Mouse (Mus musculus) testis, adult 2 months (tissue): ENCODE measurements around the gene Jam3. TPM values are rescaled to one million over a fixed set of nuclear protein-coding genes. Genes with fewer than 3 reads are reported as not detected.

Experiments used
- H3K27ac ChIP-seq: fragments of 200-500 bp; 2 replicates; pipeline ENCODE4 v1.5.1; 2012; ENCODE audit warnings: low read depth, low read length; ENCODE audit not compliant: control insufficient read depth, insufficient read depth
- H3K27me3 ChIP-seq: fragments of 200-500 bp; 2 replicates; pipeline ENCODE4 v1.6.1; 2012; ENCODE audit warnings: mild to moderate bottlenecking, low read length, moderate library complexity; ENCODE audit not compliant: control insufficient read depth, insufficient read depth
- H3K36me3 ChIP-seq: fragments of 200-500 bp; 2 replicates; pipeline ENCODE4 v1.6.1; 2012; ENCODE audit warnings: mild to moderate bottlenecking, low read length; ENCODE audit not compliant: control insufficient read depth, insufficient read depth
- H3K4me1 ChIP-seq: fragments of 200-500 bp; 2 replicates; pipeline ENCODE4 v1.6.1; 2012; ENCODE audit warnings: low read length; ENCODE audit not compliant: control insufficient read depth, insufficient read depth
- H3K4me3 ChIP-seq: fragments of 200-500 bp; 2 replicates; pipeline ENCODE4 v1.5.1; 2012; ENCODE audit warnings: low read depth, mild to moderate bottlenecking, low read length, moderate library complexity, mixed read lengths; ENCODE audit not compliant: control insufficient read depth
- CTCF ChIP-seq: fragments of 200-500 bp; IDR thresholded peaks from 2 replicates; pipeline ENCODE4 v1.5.1; 2012; ENCODE audit warnings: low read depth, mild to moderate bottlenecking, inconsistent platforms, low read length, moderate library complexity; ENCODE audit not compliant: control insufficient read depth, insufficient read depth, insufficient replicate concordance
- POLR2A ChIP-seq: fragments of 200-500 bp; IDR thresholded peaks from 2 replicates; pipeline ENCODE4 v1.6.1; 2012; ENCODE audit warnings: low read depth, mild to moderate bottlenecking, inconsistent platforms, low read length, moderate library complexity; ENCODE audit not compliant: control insufficient read depth
- polyA plus RNA-seq: library from polyadenylated mRNA; depleted of rRNA; stranded (reverse); fragments of >200 nt; gene quantifications from 2 replicates; pipeline ENCODE4 v1.2.3, GENCODE M21; 2012

Jam3 gene
- polyA plus RNA-seq, 1 experiment: 34.1 TPM

- peaks cover 5% of the 10 kb centered on the region for H3K4me1 ChIP-seq
- H3K27me3 ChIP-seq: no peaks in the 10 kb centered on the region
- no peaks in the 10 kb centered on the region for H3K36me3 ChIP-seq
- TF ChIP-seq POLR2A: no peak
- no peak for TF ChIP-seq CTCF
- H3K4me3 ChIP-seq: no peak overlapping the region
- no peak overlapping the region for H3K27ac ChIP-seq
Measured at GRCm38 (mm10) chr9:27144996-27145395, 10.2 kb downstream of the Jam3 start.

- H3K4me3 ChIP-seq: no peak overlapping the region
- peaks cover 5% of the 10 kb centered on the region for H3K4me1 ChIP-seq
- no peak for TF ChIP-seq CTCF
- no peaks in the 10 kb centered on the region for H3K27me3 ChIP-seq
- no peaks in the 10 kb centered on the region for H3K36me3 ChIP-seq
- no peak overlapping the region for H3K27ac ChIP-seq
Measured at GRCm38 (mm10) chr9:27144271-27144840, 10.9 kb downstream of the Jam3 start.

GRCm38 (mm10) chr9:27140432-27141065, 14.7 kb downstream of the Jam3 start:
- Histone ChIP-seq H3K4me3 (no peak overlapping the region), H3K27me3 (no peaks in the 10 kb centered on the region), H3K36me3 (no peaks in the 10 kb centered on the region), H3K27ac (no peak overlapping the region), H3K4me1 (peaks cover 4% of the 10 kb centered on the region)
- TF ChIP-seq POLR2A: no peak
- no peak for TF ChIP-seq CTCF

GRCm38 (mm10) chr9:27136651-27137050, 18.6 kb downstream of the Jam3 start:
- H3K27me3 ChIP-seq: no peaks in the 10 kb centered on the region
- H3K4me1 ChIP-seq: peaks cover 4% of the 10 kb centered on the region
- no peak overlapping the region for H3K4me3 ChIP-seq
- TF ChIP-seq CTCF (no peak), POLR2A (no peak)
- H3K36me3 ChIP-seq: no peaks in the 10 kb centered on the region
- H3K27ac ChIP-seq: peak overlapping the region; percentile 74

GRCm38 (mm10) chr9:27135372-27135771, 19.8 kb downstream of the Jam3 start:
- H3K27me3 ChIP-seq: no peaks in the 10 kb centered on the region
- peaks cover 4% of the 10 kb centered on the region for H3K4me1 ChIP-seq
- no peak for TF ChIP-seq CTCF
- H3K4me3 ChIP-seq: no peak overlapping the region
- no peaks in the 10 kb centered on the region for H3K36me3 ChIP-seq
- H3K27ac ChIP-seq: no peak overlapping the region

GRCm38 (mm10) chr9:27134410-27134809, 20.8 kb downstream of the Jam3 start:
- H3K4me3 ChIP-seq: no peak overlapping the region
- H3K36me3 ChIP-seq: no peaks in the 10 kb centered on the region
- H3K27me3 ChIP-seq: no peaks in the 10 kb centered on the region
- no peak overlapping the region for H3K27ac ChIP-seq
- peaks cover 4% of the 10 kb centered on the region for H3K4me1 ChIP-seq
- TF ChIP-seq CTCF (no peak), POLR2A (no peak)

DNA sequence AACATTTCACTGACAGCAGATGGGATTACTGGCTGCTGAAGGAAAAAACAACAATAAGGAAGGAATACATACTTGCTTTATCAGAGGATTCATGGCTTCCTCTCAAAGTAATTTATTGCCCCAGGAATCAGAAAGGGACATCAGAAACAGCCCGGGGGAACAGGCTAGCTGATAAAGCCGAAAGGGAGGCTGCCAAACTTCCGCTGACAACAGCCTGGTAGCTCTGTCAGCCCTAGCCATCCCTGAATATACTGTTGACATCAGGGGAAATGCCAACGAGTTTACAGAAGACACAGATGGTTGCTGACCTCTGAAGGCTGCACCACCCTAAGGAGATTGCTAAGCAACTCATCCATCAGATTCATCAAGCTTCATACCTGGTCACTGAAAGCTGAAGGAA, 26.6 kb downstream of the Jam3 start:
- Histone ChIP-seq H3K27me3 (no peaks in the 10 kb centered on the region), H3K27ac (no peak overlapping the region), H3K4me1 (no peaks in the 10 kb centered on the region; the same call in 1 of the 2 replicates), H3K4me3 (no peak overlapping the region), H3K36me3 (no peaks in the 10 kb centered on the region)
- TF ChIP-seq CTCF: no peak
- no peak for TF ChIP-seq POLR2A
